Mouse (Mus musculus): ENCODE results near the gene Tspan9. TPM values are rescaled to one million over a fixed set of nuclear protein-coding genes. Genes with fewer than 3 reads are reported as not detected.

Gene Tspan9
- polyA plus RNA-seq, 1 experiment: 312 TPM

DNA sequence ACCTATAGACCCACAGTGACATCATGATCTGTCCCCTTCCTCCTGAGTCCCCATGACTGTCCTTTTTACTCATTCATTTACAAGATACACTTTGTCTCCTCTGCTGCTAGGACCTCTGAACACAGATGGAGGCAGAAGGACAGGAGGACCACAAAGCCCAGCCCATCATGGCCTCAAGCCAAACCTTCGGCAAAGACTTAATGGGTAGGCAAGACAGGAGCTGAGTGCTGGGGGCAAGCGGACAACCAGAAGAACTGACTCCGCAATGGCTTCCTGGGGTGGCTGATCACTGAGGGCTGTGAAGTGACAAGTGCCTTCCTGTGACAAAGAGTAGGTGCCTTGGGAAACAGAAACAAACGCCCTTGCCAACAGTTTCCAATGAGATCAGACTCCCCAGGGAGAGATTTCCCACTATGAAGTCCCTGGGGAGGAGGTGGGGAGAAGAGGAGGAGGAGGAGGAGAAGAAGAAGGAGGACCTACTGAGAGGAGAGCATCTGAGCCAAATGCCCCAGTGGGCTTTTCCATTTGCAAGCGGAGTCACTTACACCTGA, 67.9 kb downstream of the Tspan9 start:
- TF ChIP-seq CTCF (IDR thresholded peaks at IDR 0.05; ENCODE audit: insufficient read depth, low read length): no peak
- no peak for TF ChIP-seq POLR2A (IDR thresholded peaks at IDR 0.05; ENCODE audit: borderline replicate concordance, extremely low read depth, low read depth, low read length)
- no peak for DNase-seq
- H3K4me1 ChIP-seq (ENCODE audit: control insufficient read depth, insufficient read depth, low read length): peaks cover 8% of the 10 kb centered on the region
- no peak overlapping the region for H3K4me3 ChIP-seq (replicated peaks; ENCODE audit: extremely low read depth, low read depth, low read length)
- 29% methylated on average over 5 of the region's 5 CpGs for WGBS

DNA sequence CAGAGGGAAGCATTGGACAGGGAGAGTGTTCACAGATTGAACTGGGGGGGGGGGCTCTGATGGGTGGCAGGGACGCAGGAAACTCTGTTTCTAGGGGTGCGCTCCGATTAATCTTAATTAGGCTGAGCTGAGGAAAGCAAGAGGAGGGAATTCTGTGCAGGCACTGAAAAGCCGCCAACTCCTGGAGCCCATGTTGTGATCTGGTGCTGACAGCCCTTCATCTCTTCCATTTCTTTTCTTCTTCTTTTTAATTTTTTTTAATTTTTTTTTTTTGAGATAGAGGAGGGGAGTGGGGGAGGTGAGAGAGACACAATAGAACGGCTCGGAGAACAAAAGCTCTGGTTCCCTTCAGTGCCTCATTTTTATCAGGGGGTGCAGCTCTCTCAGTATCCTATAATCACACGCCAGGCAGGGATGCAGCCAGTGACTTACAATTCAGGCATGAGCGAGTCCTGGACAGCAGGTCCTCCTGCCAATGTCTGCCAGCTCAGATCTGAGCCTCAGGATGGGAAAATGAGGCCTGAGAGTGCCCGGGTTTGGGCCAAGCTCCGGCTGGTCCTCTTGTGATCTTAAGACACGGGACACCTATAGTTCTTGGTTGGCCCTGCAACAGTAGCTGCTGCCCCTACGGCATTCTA, 72.4 kb downstream of the Tspan9 start:
- no peak for DNase-seq
- Histone ChIP-seq H3K4me1 (ENCODE audit: control insufficient read depth, insufficient read depth, low read length) (peaks cover 6% of the 10 kb centered on the region), H3K4me3 (replicated peaks; ENCODE audit: extremely low read depth, low read depth, low read length) (no peak overlapping the region)
- 88% methylated on average over 12 of the region's 12 CpGs for WGBS
- no peak for TF ChIP-seq CTCF (IDR thresholded peaks at IDR 0.05; ENCODE audit: insufficient read depth, low read length)
- no peak for TF ChIP-seq POLR2A (IDR thresholded peaks at IDR 0.05; ENCODE audit: borderline replicate concordance, extremely low read depth, low read depth, low read length)

DNA sequence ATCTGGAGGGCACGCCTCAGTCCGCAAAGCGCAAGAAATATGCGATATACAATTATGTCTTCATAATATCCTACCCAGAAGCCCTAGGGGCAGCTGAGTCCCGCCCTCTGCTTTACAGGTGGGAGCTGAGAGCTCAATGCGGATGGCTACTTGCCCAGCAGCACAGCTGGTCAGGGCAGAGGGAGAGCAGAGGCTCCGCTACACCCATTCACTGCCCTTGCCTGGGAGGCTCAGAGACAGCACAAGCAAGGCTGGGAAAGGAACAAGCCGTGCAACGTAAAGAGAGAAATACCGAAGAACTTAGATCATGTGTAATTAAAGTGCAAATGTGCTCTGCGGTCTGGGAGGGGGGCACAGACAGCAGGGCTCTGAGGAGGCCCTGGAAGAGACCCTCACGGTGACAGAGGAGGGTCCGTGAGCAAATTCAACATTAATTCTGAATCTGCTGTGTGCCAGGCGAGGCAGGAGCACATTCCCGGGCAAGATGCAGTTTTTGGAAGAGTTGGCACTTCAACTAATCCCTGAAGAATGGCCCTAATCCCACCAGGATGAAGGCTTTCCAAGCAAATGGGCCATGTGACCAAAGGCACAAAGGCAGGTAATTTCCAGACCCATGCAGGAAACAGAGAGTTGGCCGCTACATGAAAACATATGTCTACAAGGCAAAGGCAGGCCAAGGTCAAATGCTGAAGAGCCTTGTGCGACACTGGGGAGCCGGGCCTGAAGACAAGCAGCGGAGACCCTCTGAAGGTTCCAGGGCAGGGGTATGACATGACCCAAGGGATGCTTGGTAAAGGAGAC, 73.1 kb downstream of the Tspan9 start:
- 87% methylated on average over 19 of the region's 19 CpGs for WGBS
- no peak for DNase-seq
- Histone ChIP-seq H3K4me3 (replicated peaks; ENCODE audit: extremely low read depth, low read depth, low read length) (no peak overlapping the region), H3K4me1 (ENCODE audit: control insufficient read depth, insufficient read depth, low read length) (peaks cover 3% of the 10 kb centered on the region; the same call in 1 of the 2 replicates)
- TF ChIP-seq CTCF (IDR thresholded peaks at IDR 0.05; ENCODE audit: insufficient read depth, low read length): no peak
- TF ChIP-seq POLR2A (IDR thresholded peaks at IDR 0.05; ENCODE audit: borderline replicate concordance, extremely low read depth, low read depth, low read length): no peak

DNA sequence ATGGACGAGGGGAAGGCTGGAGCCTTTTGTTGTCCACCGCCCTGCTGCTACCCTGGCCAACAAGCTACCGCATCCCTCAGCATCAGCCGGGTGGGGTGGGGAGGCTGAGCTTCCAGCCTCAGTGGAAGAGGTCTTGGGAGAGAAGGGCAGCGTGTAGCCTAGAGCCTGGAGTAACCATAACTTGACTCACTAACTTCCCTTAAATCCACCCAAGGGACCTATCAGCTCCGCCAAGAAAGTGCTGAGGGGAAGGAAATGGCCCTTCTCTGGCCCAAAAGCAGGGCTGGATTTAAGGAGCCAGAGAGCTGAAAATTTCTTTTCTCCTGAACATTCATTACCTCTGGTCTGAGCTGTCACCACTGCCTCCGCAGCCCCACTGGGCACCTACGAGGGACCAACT, 75.2 kb downstream of the Tspan9 start:
- no peak for DNase-seq
- TF ChIP-seq POLR2A (IDR thresholded peaks at IDR 0.05; ENCODE audit: borderline replicate concordance, extremely low read depth, low read depth, low read length) (no peak), CTCF (IDR thresholded peaks at IDR 0.05; ENCODE audit: insufficient read depth, low read length) (no peak)
- 75% methylated on average over 8 of the region's 8 CpGs for WGBS
- H3K4me3 ChIP-seq (replicated peaks; ENCODE audit: extremely low read depth, low read depth, low read length): no peak overlapping the region
- peaks cover 3% of the 10 kb centered on the region; the same call in 1 of the 2 replicates for H3K4me1 ChIP-seq (ENCODE audit: control insufficient read depth, insufficient read depth, low read length)

DNA sequence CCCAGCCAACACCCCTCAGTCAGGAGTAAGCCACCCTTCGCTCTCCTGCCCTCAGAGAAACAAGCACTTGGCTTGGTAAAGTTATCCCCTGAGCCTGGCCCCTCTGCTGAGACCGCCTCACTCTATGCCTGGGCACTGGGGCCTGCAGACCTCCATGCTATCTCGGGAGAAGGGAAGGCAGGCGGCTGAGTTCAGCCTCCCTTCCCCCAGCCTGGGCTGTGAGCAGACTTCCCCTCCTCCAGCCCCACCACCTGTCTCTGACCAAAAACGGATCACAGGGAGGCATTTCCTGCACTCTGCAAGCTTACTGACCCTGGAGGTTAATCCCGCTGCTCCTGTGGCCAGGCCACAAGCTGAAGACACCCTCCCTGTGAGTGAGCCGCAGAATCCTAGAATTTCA, 77.4 kb downstream of the Tspan9 start:
- Histone ChIP-seq H3K4me3 (replicated peaks; ENCODE audit: extremely low read depth, low read depth, low read length) (no peak overlapping the region), H3K4me1 (ENCODE audit: control insufficient read depth, insufficient read depth, low read length) (0 out of 2 replicates have a peak, but pooled peaks cover 3% of the 10 kb centered on the region)
- 41% methylated on average over 7 of the region's 7 CpGs for WGBS
- DNase-seq: no peak
- TF ChIP-seq CTCF (IDR thresholded peaks at IDR 0.05; ENCODE audit: insufficient read depth, low read length) (no peak), POLR2A (IDR thresholded peaks at IDR 0.05; ENCODE audit: borderline replicate concordance, extremely low read depth, low read depth, low read length) (no peak)

DNA sequence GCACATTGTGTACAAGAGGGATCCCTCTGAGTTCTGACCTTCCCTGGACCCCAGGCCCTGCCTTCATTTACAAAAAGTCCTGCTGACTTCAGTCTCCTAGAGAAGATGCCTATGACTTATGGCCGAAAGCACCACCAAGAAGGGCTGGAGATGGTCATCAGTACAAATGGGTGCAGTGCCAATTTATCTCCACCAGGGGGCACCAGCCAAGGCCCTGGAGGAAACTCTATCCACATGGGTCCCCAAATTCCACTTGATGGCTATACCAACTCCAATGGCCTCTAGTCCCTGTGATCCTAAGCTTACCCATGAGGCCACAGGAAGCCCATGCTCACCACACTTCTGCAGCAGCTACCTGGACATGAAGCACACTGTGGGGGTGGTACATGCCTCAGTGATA, 79.9 kb downstream of the Tspan9 start:
- 70% methylated on average over 1 of the region's 1 CpGs for WGBS
- H3K4me1 ChIP-seq (ENCODE audit: control insufficient read depth, insufficient read depth, low read length): 0 out of 2 replicates have a peak, but pooled peaks cover 3% of the 10 kb centered on the region
- DNase-seq: peak; percentile 58
- H3K4me3 ChIP-seq (replicated peaks; ENCODE audit: extremely low read depth, low read depth, low read length): no peak overlapping the region
- TF ChIP-seq POLR2A (IDR thresholded peaks at IDR 0.05; ENCODE audit: borderline replicate concordance, extremely low read depth, low read depth, low read length) (no peak), CTCF (IDR thresholded peaks at IDR 0.05; ENCODE audit: insufficient read depth, low read length) (peak; percentile 79)

DNA sequence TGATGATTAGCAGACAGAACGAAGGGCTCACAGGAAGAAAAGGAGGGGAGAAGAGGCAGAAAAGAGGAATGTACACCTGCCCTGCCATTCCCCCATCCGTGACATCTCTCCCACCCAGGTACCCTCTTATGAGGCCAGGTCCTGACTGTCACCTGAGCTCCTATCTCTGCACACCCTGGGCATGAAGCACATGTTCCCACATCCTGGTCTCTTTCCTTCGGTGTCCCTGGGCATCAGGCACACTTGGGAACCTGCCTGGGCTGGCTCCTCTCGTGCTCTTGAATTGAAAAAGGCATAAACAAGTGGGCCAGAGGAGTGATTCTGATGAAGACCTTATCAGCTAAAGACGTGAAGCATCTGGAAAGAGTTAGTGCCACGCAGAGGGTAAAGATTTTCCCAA, 80.6 kb downstream of the Tspan9 start:
- no peak for DNase-seq
- H3K4me3 ChIP-seq (replicated peaks; ENCODE audit: extremely low read depth, low read depth, low read length): no peak overlapping the region
- H3K4me1 ChIP-seq (ENCODE audit: control insufficient read depth, insufficient read depth, low read length): 0 out of 2 replicates have a peak, but pooled peaks cover 3% of the 10 kb centered on the region
- TF ChIP-seq POLR2A (IDR thresholded peaks at IDR 0.05; ENCODE audit: borderline replicate concordance, extremely low read depth, low read depth, low read length) (no peak), CTCF (IDR thresholded peaks at IDR 0.05; ENCODE audit: insufficient read depth, low read length) (no peak)
- WGBS: 80% methylated on average over 6 of the region's 6 CpGs

DNA sequence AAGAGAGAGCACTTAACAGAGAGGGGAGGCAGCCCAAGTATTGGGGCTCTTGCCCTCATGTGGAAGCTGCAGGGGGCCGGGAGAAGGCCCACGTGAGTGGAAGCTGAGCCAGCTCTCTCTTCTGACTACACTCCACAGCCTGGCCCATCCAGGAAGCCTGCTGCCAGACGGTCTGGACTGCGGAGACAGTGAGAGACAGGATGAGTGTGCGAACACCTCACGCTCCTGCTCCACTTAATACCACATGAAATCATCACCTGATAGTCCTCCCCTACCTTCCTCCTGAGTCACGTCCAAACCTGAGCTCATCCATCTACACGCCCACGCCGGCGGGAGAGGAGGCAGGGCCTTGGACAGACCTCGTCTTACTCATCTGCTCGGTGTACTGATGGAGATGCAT, 81.2 kb downstream of the Tspan9 start:
- WGBS: 91% methylated on average over 13 of the region's 13 CpGs
- no peak for DNase-seq

DNA sequence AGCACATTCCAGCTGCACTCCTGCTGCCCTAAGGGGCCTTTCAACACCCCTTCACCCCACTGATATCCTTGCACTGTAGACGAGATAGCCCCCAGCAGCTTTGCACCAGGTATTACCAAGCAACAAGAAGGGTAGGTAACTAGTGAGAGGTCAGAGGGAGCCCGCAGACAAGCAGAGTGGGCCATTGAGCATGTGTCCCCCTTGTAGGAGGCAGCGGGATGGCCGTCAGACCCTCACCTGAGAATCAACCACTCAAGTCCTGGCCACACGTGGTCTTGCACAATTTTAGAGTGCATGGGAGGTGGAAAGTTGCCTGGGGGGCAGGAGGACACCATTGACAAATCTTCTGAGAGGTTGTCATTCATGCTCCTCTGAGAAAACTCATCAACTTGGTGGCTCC, 82.1 kb downstream of the Tspan9 start:
- no peak for TF ChIP-seq CTCF (IDR thresholded peaks at IDR 0.05; ENCODE audit: insufficient read depth, low read length)
- TF ChIP-seq POLR2A (IDR thresholded peaks at IDR 0.05; ENCODE audit: borderline replicate concordance, extremely low read depth, low read depth, low read length): no peak
- Histone ChIP-seq H3K4me3 (replicated peaks; ENCODE audit: extremely low read depth, low read depth, low read length) (no peak overlapping the region), H3K4me1 (ENCODE audit: control insufficient read depth, insufficient read depth, low read length) (no peaks in the 10 kb centered on the region)
- no peak for DNase-seq
- WGBS: 78% methylated on average over 5 of the region's 5 CpGs

More for the DNA sequence above, 81.2 kb downstream of the Tspan9 start:
- H3K4me1 ChIP-seq (ENCODE audit: control insufficient read depth, insufficient read depth, low read length): 0 out of 2 replicates have a peak, but pooled peaks cover 2% of the 10 kb centered on the region
- H3K4me3 ChIP-seq (replicated peaks; ENCODE audit: extremely low read depth, low read depth, low read length): no peak overlapping the region
- no peak for TF ChIP-seq POLR2A (IDR thresholded peaks at IDR 0.05; ENCODE audit: borderline replicate concordance, extremely low read depth, low read depth, low read length)
- TF ChIP-seq CTCF (IDR thresholded peaks at IDR 0.05; ENCODE audit: insufficient read depth, low read length): no peak
